Mouse (Mus musculus) macrophage (primary cell): ENCODE data around the gene Zkscan7. TPM values are rescaled to one million over a fixed set of nuclear protein-coding genes. Genes with fewer than 3 reads are reported as not detected.

Experiments
- H3K27ac ChIP-seq: fragments of 350-480 bp; formaldehyde crosslinking; 2 replicates; pipeline ENCODE4 v1.9.0; 2021
- H3K36me3 ChIP-seq: fragments of 350-480 bp; formaldehyde crosslinking; 2 replicates; pipeline ENCODE4 v1.9.0; 2021; ENCODE audit errors: inconsistent target
- H3K4me3 ChIP-seq: fragments of 350-480 bp; formaldehyde crosslinking; 2 replicates; pipeline ENCODE4 v1.9.0; 2021; ENCODE audit errors: inconsistent target
- H3K79me2 ChIP-seq: fragments of 350-480 bp; formaldehyde crosslinking; 2 replicates; pipeline ENCODE4 v1.9.0; 2021; ENCODE audit errors: inconsistent target
- WGBS: methylation state at CpG from one replicate; pipeline ENCODE4 v1.1.7; 2026; ENCODE audit warnings: inconsistent platforms; ENCODE audit not compliant: missing documents; 5-methylcytosine and 5-hydroxymethylcytosine counted together
- polyA plus RNA-seq: library from polyadenylated mRNA; stranded (reverse); fragments of 250-400 nt; gene quantifications from 3 replicates; pipeline ENCODE4 v1.2.4, GENCODE M21; 2018; ENCODE audit warnings: inconsistent platforms

Gene Zkscan7
- polyA plus RNA-seq, 1 experiment from 2014 or later, result 0.82 TPM

- WGBS, result 2% methylated on average over 34 of the region's 34 CpGs
- H3K79me2 ChIP-seq, result peaks cover 45% of the 10 kb centered on the region
- peak within 1 kb of the TSS; percentile 29 for H3K27ac ChIP-seq
- peak within 1 kb of the TSS; percentile 83 for H3K4me3 ChIP-seq
- peaks cover 17% of the 10 kb centered on the region for H3K36me3 ChIP-seq
These were observed 19.8 kb upstream of the Zkscan7 start, which contains the start of gene Zfp445 for GRCm38 (mm10) chr9:122865697-122866166. Zfp445 (minus strand) TSS chr9:122866006.

DNA sequence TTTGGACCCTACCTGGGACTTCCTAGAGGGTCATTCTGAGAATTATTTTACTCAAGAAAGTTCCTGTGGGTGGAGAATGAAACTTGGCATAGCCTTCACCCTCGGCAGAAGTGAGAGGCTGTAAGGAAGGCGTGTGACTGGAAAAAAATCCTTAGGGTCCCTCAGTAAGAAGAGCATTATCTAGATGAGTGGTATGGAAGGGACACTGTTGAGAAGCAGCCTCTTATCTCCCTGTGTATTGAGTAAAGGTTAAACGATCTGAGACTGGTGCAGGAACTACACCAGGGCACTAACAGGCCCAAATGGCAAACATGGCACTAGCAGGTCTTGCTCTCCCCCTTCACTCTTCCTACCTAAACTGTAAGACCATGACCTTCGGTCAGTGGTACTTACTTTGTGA, 19.3 kb upstream of the Zkscan7 start:
- Histone ChIP-seq H3K4me3 (no peak overlapping the region), H3K27ac (no peak overlapping the region), H3K36me3 (peaks cover 15% of the 10 kb centered on the region), H3K79me2 (peaks cover 44% of the 10 kb centered on the region)
- 75% methylated on average over 4 of the region's 4 CpGs for WGBS

GRCm38 (mm10) chr9:122872595-122872994, 12.9 kb upstream of the Zkscan7 start:
- Histone ChIP-seq H3K36me3 (no peaks in the 10 kb centered on the region), H3K27ac (no peak overlapping the region), H3K79me2 (no peaks in the 10 kb centered on the region), H3K4me3 (no peak overlapping the region)
- 92% methylated on average over 4 of the region's 4 CpGs for WGBS

- WGBS, result 67% methylated on average over 1 of the region's 1 CpGs
- Histone ChIP-seq H3K79me2 (no peaks in the 10 kb centered on the region), H3K27ac (no peak overlapping the region), H3K4me3 (no peak overlapping the region), H3K36me3 (no peaks in the 10 kb centered on the region)
These were observed 10.8 kb upstream of the Zkscan7 start for GRCm38 (mm10) chr9:122874653-122875052.

GRCm38 (mm10) chr9:122875145-122875544, 10.3 kb upstream of the Zkscan7 start:
- H3K4me3 ChIP-seq, result no peak overlapping the region
- WGBS, result 83% methylated on average over 2 of the region's 2 CpGs
- no peaks in the 10 kb centered on the region for H3K79me2 ChIP-seq
- no peak overlapping the region for H3K27ac ChIP-seq
- H3K36me3 ChIP-seq, result no peaks in the 10 kb centered on the region

DNA sequence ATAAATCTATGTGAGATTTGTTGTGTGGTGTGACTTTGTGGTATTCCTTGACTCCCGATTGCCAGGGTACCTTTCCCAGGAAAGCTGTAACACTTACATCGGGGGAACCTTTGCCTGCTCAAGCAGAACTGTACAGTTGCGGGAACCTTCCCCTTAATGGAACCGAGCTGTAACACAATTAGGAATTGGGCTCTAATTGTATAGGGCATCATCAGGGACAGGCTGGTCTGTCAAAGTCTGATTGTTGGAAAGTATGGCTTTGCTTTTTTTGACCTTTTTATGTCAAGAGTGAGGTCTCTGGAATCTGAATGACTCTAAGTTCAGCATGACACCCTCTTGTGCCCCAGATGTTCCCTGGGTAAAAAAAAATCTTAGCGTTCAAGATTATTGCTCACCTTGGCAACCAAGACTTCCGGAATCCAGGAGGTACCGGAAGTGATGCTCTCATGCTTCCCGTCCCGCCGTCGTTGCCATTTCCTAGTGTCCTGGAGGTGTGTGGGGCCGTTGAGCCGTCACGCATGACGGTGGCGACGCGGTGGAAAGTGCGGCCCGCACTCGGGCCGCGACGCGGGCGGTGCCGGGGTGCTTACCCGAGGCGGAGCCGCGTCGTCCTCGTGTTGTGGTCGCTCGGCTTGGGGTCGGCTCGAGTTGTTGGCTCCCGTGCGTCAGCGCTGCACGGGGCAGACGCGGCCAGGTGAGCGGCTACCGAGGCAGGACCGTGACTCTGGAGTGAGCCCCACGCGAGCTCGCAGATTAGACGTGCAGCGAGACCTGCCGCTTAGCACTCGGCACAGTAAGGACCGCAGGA, 1.1 kb downstream of the Zkscan7 start:
- Histone ChIP-seq H3K79me2 (no peaks in the 10 kb centered on the region), H3K27ac (no peak overlapping the region), H3K36me3 (no peaks in the 10 kb centered on the region), H3K4me3 (peak overlapping the region; percentile 27)
- WGBS, result 10% methylated on average over 50 of the region's 54 CpGs

GRCm38 (mm10) chr9:122901047-122901446, 15.6 kb downstream of the Zkscan7 start:
- H3K79me2 ChIP-seq, result no peaks in the 10 kb centered on the region
- H3K4me3 ChIP-seq, result no peak overlapping the region
- no peak overlapping the region for H3K27ac ChIP-seq
- WGBS, result 66% methylated on average over 2 of the region's 2 CpGs
- H3K36me3 ChIP-seq, result no peaks in the 10 kb centered on the region

GRCm38 (mm10) chr9:122902717-122903535, 17.4 kb downstream of the Zkscan7 start:
- Histone ChIP-seq H3K36me3 (no peaks in the 10 kb centered on the region), H3K27ac (no peak overlapping the region), H3K79me2 (no peaks in the 10 kb centered on the region), H3K4me3 (no peak overlapping the region)
- 25% methylated on average over 32 of the region's 32 CpGs for WGBS

GRCm38 (mm10) chr9:122922436-122922835, 37.0 kb downstream of the Zkscan7 start:
- no peaks in the 10 kb centered on the region for H3K79me2 ChIP-seq
- WGBS, result 60% methylated on average over 3 of the region's 3 CpGs
- no peaks in the 10 kb centered on the region for H3K36me3 ChIP-seq
- no peak overlapping the region for H3K4me3 ChIP-seq
- H3K27ac ChIP-seq, result no peak overlapping the region

DNA sequence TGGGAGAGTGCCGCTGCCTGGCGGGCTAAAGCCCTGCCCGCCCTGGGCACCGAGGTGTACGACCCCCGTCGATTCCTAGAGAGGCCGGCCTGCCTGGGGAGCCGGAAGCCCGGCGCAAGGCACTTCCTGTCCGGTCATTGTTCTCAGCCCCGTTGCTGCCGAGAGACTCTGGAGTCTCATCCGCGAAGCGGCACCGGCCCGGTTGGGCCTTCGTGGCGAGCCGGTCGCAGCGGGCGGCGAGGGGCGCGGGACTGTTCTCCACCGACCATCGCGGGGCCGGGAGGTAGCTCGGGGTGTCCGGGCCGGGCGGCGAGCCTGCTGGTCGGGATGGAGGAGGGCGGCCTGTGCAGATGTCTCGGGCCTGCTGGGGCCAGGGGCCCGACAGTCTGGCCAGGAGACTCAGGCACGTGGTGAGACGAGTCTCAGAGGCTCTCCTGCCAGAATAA, 37.5 kb downstream of the Zkscan7 start, which contains the start of gene Zfp105:
Gene Zfp105 (plus strand): TSS at position 137 of the 446 bp plus-strand sequence.
- no peaks in the 10 kb centered on the region for H3K79me2 ChIP-seq
- no peak within 1 kb of the TSS for H3K4me3 ChIP-seq
- H3K27ac ChIP-seq, result no peak within 1 kb of the TSS
- H3K36me3 ChIP-seq, result no peaks in the 10 kb centered on the region
- 9% methylated on average over 43 of the region's 43 CpGs for WGBS

- Histone ChIP-seq H3K27ac (no peak overlapping the region), H3K4me3 (no peak overlapping the region), H3K79me2 (no peaks in the 10 kb centered on the region), H3K36me3 (no peaks in the 10 kb centered on the region)
- WGBS, result 91% methylated on average over 3 of the region's 3 CpGs
These were observed 43.4 kb downstream of the Zkscan7 start for GRCm38 (mm10) chr9:122928915-122929314.

Other genes starting within 250 kb of the Zkscan7 start
- not detected in 3 replicates for gene Topaz1, start 138.3 kb upstream of the Zkscan7 start, polyA plus RNA-seq
- 3.2 to 5.7 TPM (median 4.8 TPM) in 3 replicates for gene Tcaim, start 80.1 kb upstream of the Zkscan7 start, polyA plus RNA-seq
- gene Gm35549, start 41.6 kb upstream of the Zkscan7 start, polyA plus RNA-seq, result not detected in 3 replicates
- gene Zfp445, start 19.7 kb upstream of the Zkscan7 start, polyA plus RNA-seq, result 25.1 to 44.1 TPM (median 37.2 TPM) in 3 replicates
- gene Zfp105, start 37.4 kb downstream of the Zkscan7 start, polyA plus RNA-seq, result 0.87 to 1.9 TPM (median 1.1 TPM) in 3 replicates
- gene 1110059G10Rik, start 65.3 kb downstream of the Zkscan7 start, polyA plus RNA-seq, result 20.6 to 40.0 TPM (median 30.1 TPM) in 3 replicates
- 1.4 to 6.7 TPM (median 5.5 TPM) in 3 replicates for gene Kif15, start 65.4 kb downstream of the Zkscan7 start, polyA plus RNA-seq
- gene Tmem42, start 135.6 kb downstream of the Zkscan7 start, polyA plus RNA-seq, result 2.9 to 8.6 TPM (median 3.4 TPM) in 3 replicates
- not detected in 3 replicates for gene Tgm4, start 149.0 kb downstream of the Zkscan7 start, polyA plus RNA-seq
- 37.6 to 46.3 TPM (median 38.8 TPM) in 3 replicates for gene Zdhhc3, start 227.5 kb downstream of the Zkscan7 start, polyA plus RNA-seq
- 11.6 to 28.4 TPM (median 12.5 TPM) in 3 replicates for gene Exosc7, start 227.5 kb downstream of the Zkscan7 start, polyA plus RNA-seq